17 mouse cellular contexts compared by ENCODE assay signal in genomic region chr6:61115250-61115649, GRCm38 (mm10).
"Had no signal": no experiment of that assay in that cellular context is flagged by ENCODE, and none has a peak within 500 bp of the region (broad histone marks: within the 10 kb centered on the region; RNA-seq: fewer than 3 reads in every experiment).

No protein-coding gene starts in this region.

- H3K36me3 ChIP-seq: kidney, embryonic 15.5 days; liver, embryonic 13.5 days; midbrain, embryonic 15.5 days; neural tube, embryonic 12.5 days; neural tube, embryonic 15.5 days had no signal

- ATAC-seq: midbrain, embryonic 15.5 days had no signal

- H3K27ac ChIP-seq: kidney, embryonic 15.5 days; left cerebral cortex, adult 2 months; liver, embryonic 13.5 days; midbrain, embryonic 15.5 days; neural tube, embryonic 12.5 days; neural tube, embryonic 15.5 days had no signal

- DNase-seq: kidney, postnatal 10 days; kidney, postnatal 36 days; layer of hippocampus, postnatal 36 days; liver, embryonic 13.5 days; lung, adult 2 months; lung, postnatal 14 days; lung, postnatal 4 days; right cerebral cortex, adult 18-20 months; thymus, adult 18-20 months; thymus, postnatal 14 days; thymus, postnatal 4 days had no signal

- H3K4me1 ChIP-seq: kidney, embryonic 15.5 days; liver, embryonic 13.5 days; midbrain, embryonic 15.5 days; neural tube, embryonic 12.5 days; neural tube, embryonic 15.5 days had no signal

- H3K9me3 ChIP-seq: kidney, embryonic 15.5 days; liver, embryonic 13.5 days; midbrain, embryonic 15.5 days; neural tube, embryonic 12.5 days; neural tube, embryonic 15.5 days had no signal

- H3K27me3 ChIP-seq: kidney, embryonic 15.5 days; liver, embryonic 13.5 days; midbrain, embryonic 15.5 days; neural tube, embryonic 12.5 days; neural tube, embryonic 15.5 days had no signal

- H3K4me2 ChIP-seq: kidney, embryonic 15.5 days; liver, embryonic 13.5 days; midbrain, embryonic 11.5 days; midbrain, embryonic 15.5 days; neural tube, embryonic 12.5 days; neural tube, embryonic 15.5 days had no signal

- H3K9ac ChIP-seq: kidney, embryonic 15.5 days; liver, embryonic 13.5 days; midbrain, embryonic 15.5 days; neural tube, embryonic 12.5 days; neural tube, embryonic 15.5 days had no signal

- H3K4me3 ChIP-seq: kidney, embryonic 15.5 days; left cerebral cortex, adult 2 months; liver, embryonic 13.5 days; midbrain, embryonic 15.5 days; neural tube, embryonic 12.5 days; neural tube, embryonic 15.5 days had no signal
